Mouse (Mus musculus) lung, embryonic 14.5 days (tissue): ENCODE data around the gene Mcrs1. TPM values are rescaled to one million over a fixed set of nuclear protein-coding genes. Genes with fewer than 3 reads are reported as not detected.

Experiments
- ATAC-seq: fragments of 200-750 bp; cut with Nextera tagmentation; 2 replicates; pipeline ENCODE4 v1.8.0; 2017; ENCODE audit warnings: mild to moderate bottlenecking, moderate TSS enrichment, moderate library complexity; ENCODE audit not compliant: insufficient read depth
- DNase-seq: peaks from one replicate; pipeline ENCODE4 v3.0.0-alpha.2; 2015
- H3K27ac ChIP-seq: fragments of 300-500 bp; sonication (generic); 2 replicates; pipeline ENCODE4 v1.5.1; 2014; ENCODE audit warnings: low read depth, mild to moderate bottlenecking, moderate library complexity
- H3K27me3 ChIP-seq: fragments of 300-500 bp; sonication (generic); 2 replicates; pipeline ENCODE4 v1.6.1; 2014; ENCODE audit warnings: low read length, control low read depth; ENCODE audit not compliant: insufficient read depth
- H3K36me3 ChIP-seq: fragments of 300-500 bp; sonication (generic); 2 replicates; pipeline ENCODE4 v1.6.1; 2014; ENCODE audit warnings: control low read depth; ENCODE audit not compliant: insufficient read depth
- H3K4me1 ChIP-seq: fragments of 300-500 bp; sonication (generic); 2 replicates; pipeline ENCODE4 v1.6.1; 2014; ENCODE audit warnings: antibody characterized with exemption, control low read depth; ENCODE audit not compliant: insufficient read depth
- H3K4me2 ChIP-seq: fragments of 300-500 bp; sonication (generic); 2 replicates; pipeline ENCODE4 v1.6.1; 2014; ENCODE audit warnings: mild to moderate bottlenecking
- H3K4me3 ChIP-seq: fragments of 300-500 bp; sonication (generic); 2 replicates; pipeline ENCODE4 v1.5.1; 2014; ENCODE audit warnings: low read depth, low read length
- H3K9ac ChIP-seq: fragments of 300-500 bp; sonication (generic); 2 replicates; pipeline ENCODE4 v1.6.1; 2014
- H3K9me3 ChIP-seq: fragments of 300-500 bp; sonication (generic); 2 replicates; pipeline ENCODE4 v1.6.1; 2016; ENCODE audit warnings: low read depth, low read length, control low read depth
- CTCF ChIP-seq: IDR thresholded peaks from 2 replicates; pipeline ENCODE4 v1.5.1; 2016; ENCODE audit warnings: antibody characterized with exemption, low read depth
- WGBS: fragments of 180-500 bp; shearing (Covaris S2); extraction: QIAGEN DNeasy Blood & Tissue Kit; methylation state at CpG from one replicate; pipeline ENCODE4 v1.1.7; 2014; 5-methylcytosine and 5-hydroxymethylcytosine counted together
- polyA plus RNA-seq: library from polyadenylated mRNA; unstranded; fragments of >200 nt; fragmentation: Nextera tagmentation; extraction: Ambion mirVana; gene quantifications from 2 replicates; pipeline ENCODE4 v1.2.1, GENCODE M21; 2014

The Mcrs1 gene
- polyA plus RNA-seq, 1 experiment from 2014 or later, result 155 TPM

GRCm38 (mm10) chr15:99284527-99285188 lies 32.9 kb upstream of the Mcrs1 start:
- Histone ChIP-seq H3K4me3 (no peak overlapping the region), H3K36me3 (no peaks in the 10 kb centered on the region), H3K27me3 (no peaks in the 10 kb centered on the region), H3K27ac (no peak overlapping the region), H3K9ac (no peak overlapping the region), H3K9me3 (no peaks in the 10 kb centered on the region), H3K4me2 (no peak overlapping the region), H3K4me1 (no peaks in the 10 kb centered on the region)
- WGBS, result 28% methylated on average over 14 of the region's 14 CpGs
- peak; percentile 36 for DNase-seq
- TF ChIP-seq CTCF, result no peak
- peak; percentile 35; the same call in 1 of the 2 replicates for ATAC-seq

- no peaks in the 10 kb centered on the region for H3K36me3 ChIP-seq
- H3K4me2 ChIP-seq, result no peak overlapping the region
- ATAC-seq, result no peak
- DNase-seq, result no peak
- no peak overlapping the region for H3K9ac ChIP-seq
- no peak overlapping the region for H3K27ac ChIP-seq
- no peak overlapping the region for H3K4me3 ChIP-seq
- no peaks in the 10 kb centered on the region for H3K9me3 ChIP-seq
- no peaks in the 10 kb centered on the region for H3K4me1 ChIP-seq
- peak; percentile 48 for TF ChIP-seq CTCF
- H3K27me3 ChIP-seq, result no peaks in the 10 kb centered on the region
- 58% methylated on average over 10 of the region's 10 CpGs for WGBS
Observed at GRCm38 (mm10) chr15:99283456-99283855, 31.7 kb upstream of the Mcrs1 start.

- Histone ChIP-seq H3K4me3 (no peak overlapping the region), H3K9ac (no peak overlapping the region), H3K9me3 (no peaks in the 10 kb centered on the region), H3K4me2 (no peak overlapping the region), H3K27ac (no peak overlapping the region), H3K36me3 (no peaks in the 10 kb centered on the region), H3K4me1 (no peaks in the 10 kb centered on the region), H3K27me3 (no peaks in the 10 kb centered on the region)
- DNase-seq (peak; percentile 27), ATAC-seq (peak; percentile 38; the same call in 1 of the 2 replicates)
- 78% methylated on average over 7 of the region's 7 CpGs for WGBS
- TF ChIP-seq CTCF, result no peak
Observed at GRCm38 (mm10) chr15:99278271-99278670, 26.5 kb upstream of the Mcrs1 start.

GRCm38 (mm10) chr15:99276095-99276494 lies 24.3 kb upstream of the Mcrs1 start:
- 70% methylated on average over 8 of the region's 8 CpGs for WGBS

GRCm38 (mm10) chr15:99265679-99266078 lies 13.9 kb upstream of the Mcrs1 start:
- Histone ChIP-seq H3K9ac (no peak overlapping the region), H3K9me3 (no peaks in the 10 kb centered on the region), H3K4me3 (no peak overlapping the region), H3K4me1 (no peaks in the 10 kb centered on the region), H3K27ac (no peak overlapping the region), H3K36me3 (no peaks in the 10 kb centered on the region), H3K27me3 (no peaks in the 10 kb centered on the region), H3K4me2 (no peak overlapping the region)
- WGBS, result 11% methylated on average over 4 of the region's 4 CpGs
- peak; percentile 83 for TF ChIP-seq CTCF
- ATAC-seq (peak; percentile 65), DNase-seq (peak; percentile 91)

More at GRCm38 (mm10) chr15:99276095-99276494, 24.3 kb upstream of the Mcrs1 start:
- Histone ChIP-seq H3K9me3 (no peaks in the 10 kb centered on the region), H3K36me3 (no peaks in the 10 kb centered on the region), H3K4me1 (no peaks in the 10 kb centered on the region), H3K27me3 (no peaks in the 10 kb centered on the region), H3K4me2 (no peak overlapping the region), H3K27ac (no peak overlapping the region), H3K4me3 (no peak overlapping the region), H3K9ac (no peak overlapping the region)
- ATAC-seq (no peak), DNase-seq (no peak)
- no peak for TF ChIP-seq CTCF

GRCm38 (mm10) chr15:99264363-99264762 lies 12.6 kb upstream of the Mcrs1 start:
- no peak overlapping the region for H3K4me2 ChIP-seq
- DNase-seq (no peak), ATAC-seq (no peak)
- H3K27ac ChIP-seq, result no peak overlapping the region
- no peaks in the 10 kb centered on the region for H3K9me3 ChIP-seq
- no peak overlapping the region for H3K4me3 ChIP-seq
- H3K36me3 ChIP-seq, result no peaks in the 10 kb centered on the region
- WGBS, result 67% methylated on average over 2 of the region's 2 CpGs
- no peak for TF ChIP-seq CTCF
- H3K4me1 ChIP-seq, result no peaks in the 10 kb centered on the region
- no peak overlapping the region for H3K9ac ChIP-seq
- H3K27me3 ChIP-seq, result no peaks in the 10 kb centered on the region

GRCm38 (mm10) chr15:99262702-99263101 lies 10.9 kb upstream of the Mcrs1 start:
- no peak overlapping the region for H3K9ac ChIP-seq
- no peak overlapping the region for H3K4me2 ChIP-seq
- H3K9me3 ChIP-seq, result no peaks in the 10 kb centered on the region
- no peak for DNase-seq
- H3K36me3 ChIP-seq, result no peaks in the 10 kb centered on the region
- no peak for ATAC-seq
- WGBS, result 64% methylated on average over 10 of the region's 10 CpGs
- no peaks in the 10 kb centered on the region for H3K27me3 ChIP-seq
- no peak overlapping the region for H3K4me3 ChIP-seq
- TF ChIP-seq CTCF, result no peak
- H3K4me1 ChIP-seq, result no peaks in the 10 kb centered on the region
- H3K27ac ChIP-seq, result no peak overlapping the region
